Mouse (Mus musculus) ES-Bruce4 (cell line): ENCODE results near the gene Rap1a.

Experiments used
- CTCF ChIP-seq: IDR thresholded peaks from one replicate; pipeline ENCODE4 v1.8.1; 2011; ENCODE audit warnings: low read depth, low read length
- EP300 ChIP-seq: IDR thresholded peaks from 2 replicates; pipeline ENCODE4 v1.6.1; 2011; ENCODE audit warnings: low read depth, low read length; ENCODE audit not compliant: insufficient read depth
- POLR2A ChIP-seq: IDR thresholded peaks from one replicate; pipeline ENCODE4 v1.8.1; 2011; ENCODE audit warnings: low read length; ENCODE audit not compliant: insufficient read depth

DNA sequence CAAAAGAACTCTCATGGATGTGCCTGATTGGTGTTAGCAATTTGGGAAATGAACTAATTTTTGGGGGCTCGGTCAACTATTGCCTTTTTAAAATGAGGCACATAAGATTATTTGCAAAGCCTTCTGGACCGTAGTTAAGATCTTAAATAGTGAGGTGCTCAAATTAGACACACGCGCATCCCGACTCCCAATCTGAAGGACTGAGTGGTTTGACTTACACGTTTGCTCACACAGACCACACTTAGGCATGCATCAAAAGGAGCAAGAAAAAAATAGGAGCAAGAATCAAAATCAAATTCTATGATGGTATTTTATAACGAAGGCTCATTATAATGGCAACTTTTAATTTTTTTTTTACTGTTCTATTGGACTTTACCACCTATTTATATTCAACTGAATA lies 64.1 kb downstream of the Rap1a start:
- TF ChIP-seq CTCF (no peak), POLR2A (no peak), EP300 (no peak)
